Mouse (Mus musculus) MEL (cell line): Measurements from ENCODE around the gene Tnfrsf4. TPM values are rescaled to one million over a fixed set of nuclear protein-coding genes. Genes with fewer than 3 reads are reported as not detected.
A peak's percentile ranks its signal among the peaks of the same experiment; 100 is the strongest.

Experiments
- DNase-seq: peaks from one replicate; pipeline ENCODE4 v3.0.0; 2011; ENCODE audit warnings: low read depth, low spot score
- H3K27ac ChIP-seq: 2 replicates; pipeline ENCODE4 v1.5.1; 2012; ENCODE audit warnings: low read depth, mild to moderate bottlenecking, control low read depth, low read length, moderate library complexity; ENCODE audit not compliant: control insufficient read depth
- H3K27me3 ChIP-seq, 2 experiments: fragments of 150-350 bp in 1 of 2; sonication (generic) in 1 of 2; 2 replicates each; pipeline ENCODE4 v1.6.1; 2012; ENCODE audit warnings: low read length in 2 of 2, mild to moderate bottlenecking in 2 of 2, improper control_type of control experiment in 1 of 2, moderate library complexity in 1 of 2; ENCODE audit not compliant: insufficient read depth in 2 of 2, control insufficient read depth in 1 of 2
- H3K36me3 ChIP-seq, 2 experiments: 2 replicates each; pipeline ENCODE4 v1.6.1; 2012 to 2014; ENCODE audit warnings: low read length in 2 of 2, improper control_type of control experiment in 1 of 2, inconsistent platforms in 1 of 2, mild to moderate bottlenecking in 1 of 2; ENCODE audit not compliant: insufficient read depth in 2 of 2, control insufficient read depth in 1 of 2
- H3K4me1 ChIP-seq, 2 experiments: fragments of 150-350 bp in 1 of 2; sonication (generic) in 1 of 2; 2 replicates each; pipeline ENCODE4 v1.6.1; 2012; ENCODE audit warnings: low read length in 2 of 2, improper control_type of control experiment in 1 of 2, mild to moderate bottlenecking in 1 of 2; ENCODE audit not compliant: insufficient read depth in 2 of 2, control insufficient read depth in 1 of 2
- H3K4me3 ChIP-seq, 2 experiments: fragments of 150-350 bp in 1 of 2; sonication (generic) in 1 of 2; 2 replicates each; pipeline ENCODE4 v1.5.1; 2012; ENCODE audit warnings: low read depth in 2 of 2, low read length in 2 of 2, mild to moderate bottlenecking in 2 of 2, moderate library complexity in 2 of 2, control low read depth in 1 of 2, improper control_type of control experiment in 1 of 2; ENCODE audit not compliant: control insufficient read depth in 1 of 2, insufficient read depth in 1 of 2
- H3K79me2 ChIP-seq: 2 replicates; pipeline ENCODE4 v1.6.1; 2012; ENCODE audit warnings: mild to moderate bottlenecking, low read length, moderate library complexity; ENCODE audit not compliant: control insufficient read depth, poor library complexity, insufficient read depth
- H3K9ac ChIP-seq: 2 replicates; pipeline ENCODE4 v1.6.1; 2012; ENCODE audit warnings: low read depth, mild to moderate bottlenecking, control low read depth, low read length, moderate library complexity; ENCODE audit not compliant: control insufficient read depth, poor library complexity, severe bottlenecking
- H3K9me3 ChIP-seq: fragments of 150-350 bp; sonication (generic); replicated peaks from 2 replicates; pipeline ENCODE4 v1.6.1; 2012; ENCODE audit warnings: mild to moderate bottlenecking, low read length, improper control_type of control experiment, moderate library complexity; ENCODE audit not compliant: insufficient read depth
- BHLHE40 ChIP-seq: IDR thresholded peaks from 2 replicates; pipeline ENCODE4 v1.6.1; 2012; ENCODE audit warnings: low read depth, mild to moderate bottlenecking, inconsistent platforms, low read length, improper control_type of control experiment, borderline replicate concordance
- CHD1 ChIP-seq: IDR thresholded peaks from 2 replicates; pipeline ENCODE4 v1.6.1; 2012; ENCODE audit warnings: low read depth, mild to moderate bottlenecking, inconsistent platforms, low read length, improper control_type of control experiment
- CTCF ChIP-seq, 3 experiments: IDR thresholded peaks in 2 of 3; conservative IDR thresholded peaks in 1 of 3; 2 replicates each; pipeline ENCODE4 v1.5.1; 2011 to 2012; ENCODE audit warnings: low read length in 3 of 3, low read depth in 2 of 3, mild to moderate bottlenecking in 2 of 3, improper control_type of control experiment in 1 of 3, inconsistent platforms in 1 of 3, mixed read lengths in 1 of 3, moderate library complexity in 1 of 3; ENCODE audit not compliant: control insufficient read depth in 1 of 3, insufficient read depth in 1 of 3, poor library complexity in 1 of 3, severe bottlenecking in 1 of 3
- E2F4 ChIP-seq: IDR thresholded peaks from 2 replicates; pipeline ENCODE4 v1.6.1; 2011; ENCODE audit warnings: low read depth, low read length, improper control_type of control experiment, borderline replicate concordance
- ELF1 ChIP-seq: IDR thresholded peaks from 2 replicates; pipeline ENCODE4 v1.6.1; 2014; ENCODE audit warnings: low read depth, mild to moderate bottlenecking, inconsistent platforms, low read length, improper control_type of control experiment, moderate library complexity
- EP300 ChIP-seq, 2 experiments: IDR thresholded peaks; 2 replicates each; pipeline ENCODE4 v1.6.1; 2011; ENCODE audit warnings: improper control_type of control experiment in 2 of 2, low read length in 2 of 2, low read depth in 1 of 2, mild to moderate bottlenecking in 1 of 2
- ETS1 ChIP-seq: IDR thresholded peaks from 2 replicates; pipeline ENCODE4 v1.6.1; 2012; ENCODE audit warnings: low read depth, mild to moderate bottlenecking, inconsistent platforms, low read length, improper control_type of control experiment, moderate library complexity
- GABPA ChIP-seq: IDR thresholded peaks from 2 replicates; pipeline ENCODE4 v1.6.1; 2012; ENCODE audit warnings: low read depth, mild to moderate bottlenecking, inconsistent platforms, low read length, improper control_type of control experiment, moderate library complexity
- GATA1 ChIP-seq: IDR thresholded peaks from 2 replicates; pipeline ENCODE4 v1.6.1; 2011; ENCODE audit warnings: low read depth, low read length, improper control_type of control experiment
- HCFC1 ChIP-seq: IDR thresholded peaks from 2 replicates; pipeline ENCODE4 v1.6.1; 2012; ENCODE audit warnings: low read depth, mild to moderate bottlenecking, inconsistent platforms, low read length, improper control_type of control experiment, moderate library complexity
- JUND ChIP-seq: IDR thresholded peaks from 2 replicates; pipeline ENCODE4 v1.6.1; 2011; ENCODE audit warnings: low read depth, mild to moderate bottlenecking, improper control_type of control experiment, low read length
- KAT2A ChIP-seq: conservative IDR thresholded peaks from 2 replicates; pipeline ENCODE4 v1.6.1; 2012; ENCODE audit warnings: low read depth, low read length, improper control_type of control experiment, inconsistent platforms
- MAFK ChIP-seq: IDR thresholded peaks from 2 replicates; pipeline ENCODE4 v1.6.1; 2011; ENCODE audit warnings: low read depth, mild to moderate bottlenecking, low read length, improper control_type of control experiment, borderline replicate concordance
- MAX ChIP-seq: IDR thresholded peaks from 2 replicates; pipeline ENCODE4 v1.6.1; 2011; ENCODE audit warnings: low read length, improper control_type of control experiment
- MAZ ChIP-seq: IDR thresholded peaks from 2 replicates; pipeline ENCODE4 v1.6.1; 2012; ENCODE audit warnings: low read depth, mild to moderate bottlenecking, inconsistent platforms, low read length, improper control_type of control experiment
- MEF2A ChIP-seq: IDR thresholded peaks from 2 replicates; pipeline ENCODE4 v1.6.1; 2014; ENCODE audit warnings: low read depth, mild to moderate bottlenecking, inconsistent platforms, low read length, improper control_type of control experiment; ENCODE audit not compliant: poor library complexity, insufficient replicate concordance, severe bottlenecking; ENCODE audit errors: extremely low read depth
- MXI1 ChIP-seq: IDR thresholded peaks from 2 replicates; pipeline ENCODE4 v1.6.1; 2011; ENCODE audit warnings: mild to moderate bottlenecking, low read depth, low read length, improper control_type of control experiment
- MYB ChIP-seq: IDR thresholded peaks from 2 replicates; pipeline ENCODE4 v1.6.1; 2011; ENCODE audit warnings: mild to moderate bottlenecking, low read depth, low read length, improper control_type of control experiment
- NELFE ChIP-seq: IDR thresholded peaks from 2 replicates; pipeline ENCODE4 v1.6.1; 2011; ENCODE audit warnings: low read depth, low read length, improper control_type of control experiment
- NRF1 ChIP-seq: IDR thresholded peaks from 2 replicates; pipeline ENCODE4 v1.6.1; 2014; ENCODE audit warnings: low read depth, mild to moderate bottlenecking, inconsistent platforms, low read length, improper control_type of control experiment, moderate library complexity; ENCODE audit not compliant: poor library complexity, insufficient read depth, severe bottlenecking
- POLR2A ChIP-seq, 2 experiments: IDR thresholded peaks; 2 replicates each; pipeline ENCODE4 v1.6.1; 2011 to 2012; ENCODE audit warnings: low read length in 2 of 2, mild to moderate bottlenecking in 2 of 2, control low read depth in 1 of 2, improper control_type of control experiment in 1 of 2, low read depth in 1 of 2, moderate library complexity in 1 of 2; ENCODE audit not compliant: control insufficient read depth in 1 of 2, insufficient read depth in 1 of 2, poor library complexity in 1 of 2
- POLR2AphosphoS2 ChIP-seq: IDR thresholded peaks from 2 replicates; pipeline ENCODE4 v1.6.1; 2011; ENCODE audit warnings: low read length, improper control_type of control experiment
- POLR2AphosphoS5 ChIP-seq: IDR thresholded peaks from 2 replicates; pipeline ENCODE4 v1.6.1; 2012; ENCODE audit warnings: low read depth, borderline replicate concordance, mild to moderate bottlenecking, inconsistent platforms, low read length, moderate library complexity, mixed read lengths
- RAD21 ChIP-seq: IDR thresholded peaks from 2 replicates; pipeline ENCODE4 v1.6.1; 2011; ENCODE audit warnings: mild to moderate bottlenecking, low read depth, low read length, improper control_type of control experiment
- RCOR1 ChIP-seq: IDR thresholded peaks from 2 replicates; pipeline ENCODE4 v1.6.1; 2012; ENCODE audit warnings: low read depth, mild to moderate bottlenecking, inconsistent platforms, low read length, improper control_type of control experiment
- SIN3A ChIP-seq: IDR thresholded peaks from 2 replicates; pipeline ENCODE4 v1.6.1; 2012; ENCODE audit warnings: low read length, improper control_type of control experiment, inconsistent platforms
- TAL1 ChIP-seq: IDR thresholded peaks from 2 replicates; pipeline ENCODE4 v1.6.1; 2012; ENCODE audit warnings: mild to moderate bottlenecking, inconsistent platforms, low read length, moderate library complexity, mixed read lengths
- TBP ChIP-seq: IDR thresholded peaks from 2 replicates; pipeline ENCODE4 v1.8.0; 2011; ENCODE audit warnings: low read depth, low read length, improper control_type of control experiment
- TCF12 ChIP-seq: IDR thresholded peaks from 2 replicates; pipeline ENCODE4 v1.6.1; 2014; ENCODE audit warnings: low read depth, mild to moderate bottlenecking, inconsistent platforms, low read length, improper control_type of control experiment, moderate library complexity
- UBTF ChIP-seq: IDR thresholded peaks from 2 replicates; pipeline ENCODE4 v1.6.1; 2012; ENCODE audit warnings: low read depth, mild to moderate bottlenecking, inconsistent platforms, low read length, improper control_type of control experiment, moderate library complexity, borderline replicate concordance; ENCODE audit not compliant: insufficient read depth
- USF1 ChIP-seq: IDR thresholded peaks from 2 replicates; pipeline ENCODE4 v1.6.1; 2014; ENCODE audit warnings: low read depth, mild to moderate bottlenecking, inconsistent platforms, low read length, improper control_type of control experiment, moderate library complexity
- USF2 ChIP-seq, 2 experiments: IDR thresholded peaks; 2 replicates each; pipeline ENCODE4 v1.6.1; 2011 to 2012; ENCODE audit warnings: improper control_type of control experiment in 2 of 2, low read length in 2 of 2, borderline replicate concordance in 1 of 2, inconsistent platforms in 1 of 2, low read depth in 1 of 2, mild to moderate bottlenecking in 1 of 2; ENCODE audit not compliant: insufficient read depth in 1 of 2
- ZC3H11A ChIP-seq: IDR thresholded peaks from 2 replicates; pipeline ENCODE4 v1.6.1; 2012; ENCODE audit warnings: low read depth, mild to moderate bottlenecking, inconsistent platforms, low read length, improper control_type of control experiment
- ZKSCAN1 ChIP-seq: IDR thresholded peaks from 2 replicates; pipeline ENCODE4 v1.6.1; 2012; ENCODE audit warnings: low read depth, mild to moderate bottlenecking, inconsistent platforms, low read length, improper control_type of control experiment, moderate library complexity
- ZMIZ1 ChIP-seq: IDR thresholded peaks from 2 replicates; pipeline ENCODE4 v1.6.1; 2012; ENCODE audit warnings: low read depth, mild to moderate bottlenecking, inconsistent platforms, low read length, improper control_type of control experiment, moderate library complexity
- ZNF384 ChIP-seq: IDR thresholded peaks from 2 replicates; pipeline ENCODE4 v1.6.1; 2012; ENCODE audit warnings: low read depth, mild to moderate bottlenecking, inconsistent platforms, low read length, improper control_type of control experiment
- polyA plus RNA-seq, 2 experiments: library from polyadenylated mRNA; stranded (reverse) in 1 of 2; unstranded in 1 of 2; fragments of >175 nt in 1 of 2; fragments of >200 nt in 1 of 2; gene quantifications; 2 replicates each; pipeline versions ENCODE4 v1.2.1 to v1.2.4; 2012; ENCODE audit warnings: low replicate concordance in 2 of 2, low read depth in 1 of 2; ENCODE audit not compliant: insufficient read length in 2 of 2, insufficient read depth in 1 of 2, missing spikeins in 1 of 2
- total RNA-seq: library from RNA; depleted of rRNA; stranded (reverse); fragments of 300-350 nt; gene quantifications from 2 replicates; pipeline ENCODE4 v1.2.3, GENCODE M21; 2012

The Tnfrsf4 gene
- total and polyA plus RNA-seq, 3 experiments = 1.6 to 2.7 TPM; not detected in 1

DNA sequence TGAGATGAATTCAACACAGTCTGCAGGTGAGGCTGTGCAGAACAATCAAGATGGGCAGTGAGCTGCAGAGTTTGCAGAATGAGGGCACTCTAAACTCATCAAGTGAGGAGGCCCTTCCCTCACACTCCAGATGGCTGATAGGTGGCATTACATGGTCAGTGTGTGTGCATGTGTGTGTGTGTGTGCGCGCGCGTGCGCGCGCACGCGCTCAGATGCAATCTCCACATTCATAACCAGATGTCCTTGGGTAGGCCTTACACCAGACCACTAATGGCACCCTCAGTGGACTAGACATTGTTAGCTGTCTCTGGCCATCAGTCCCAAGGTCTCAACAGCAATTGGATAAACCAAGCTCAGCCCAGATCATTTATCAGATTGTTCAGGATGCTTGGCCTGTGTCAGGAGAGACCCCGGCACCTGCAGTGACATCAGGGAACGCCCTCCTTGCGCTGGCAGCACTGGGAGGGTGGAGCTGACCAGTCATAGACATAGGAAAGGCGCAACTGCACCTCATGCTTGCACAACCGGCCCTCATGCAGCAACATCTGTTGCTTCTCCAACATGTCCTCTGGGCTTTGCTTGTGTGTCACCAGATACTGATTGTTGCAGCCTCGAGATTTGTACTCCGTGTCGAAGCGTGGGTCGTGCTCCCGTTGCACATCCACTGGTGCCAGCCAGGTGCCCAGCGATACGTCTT lies 22.3 kb upstream of the Tnfrsf4 start:
- Histone ChIP-seq H3K27ac (peak overlapping the region; percentile 86), H3K27me3 (no peaks in the 10 kb centered on the region), H3K4me1 (peaks cover 7 to 39% of the 10 kb centered on the region in 2 experiments), H3K9ac (peak overlapping the region; percentile 92), H3K9me3 (no peaks in the 10 kb centered on the region), H3K36me3 (peaks cover 2 to 38% of the 10 kb centered on the region in 2 experiments; a peak in 3 of 4 replicates), H3K4me3 (peak overlapping the region; percentile 64 to 72), H3K79me2 (peaks cover 48% of the 10 kb centered on the region)
- DNase-seq = peak; percentile 73
- TF ChIP-seq ETS1 (0 out of 2 replicates have a peak, but pooled peaks have one; percentile 18), E2F4 (no peak), BHLHE40 (no peak), TCF12 (no peak), USF2 (IDR thresholded peaks at IDR 0.05; ENCODE audit: borderline replicate concordance in 1 of 2, insufficient read depth in 1 of 2, low read depth in 1 of 2, low read length in 2 of 2) (no peak), GATA1 (no peak), NRF1 (peak; percentile 72), SIN3A (no peak), NELFE (0 out of 2 replicates have a peak, but pooled peaks have one; percentile 25), ZKSCAN1 (no peak), HCFC1 (peak; percentile 47), ZNF384 (no peak), EP300 (IDR thresholded peaks at IDR 0.05; ENCODE audit: low read depth in 1 of 2, low read length in 2 of 2) (0 out of 4 replicates have a peak, but pooled peaks of 1 of the 2 experiments have one; percentile 18), JUND (no peak), UBTF (no peak), POLR2A (IDR thresholded peaks at IDR 0.05; ENCODE audit: control insufficient read depth in 1 of 2, insufficient read depth in 1 of 2, low read depth in 1 of 2, low read length in 2 of 2, poor library complexity in 1 of 2) (no peak), POLR2AphosphoS5 (no peak), MEF2A (no peak), ELF1 (no peak), RAD21 (no peak), TBP (no peak), ZMIZ1 (no peak), MAFK (no peak), KAT2A (no peak), GABPA (no peak), POLR2AphosphoS2 (no peak), RCOR1 (no peak), MAZ (no peak), MAX (no peak), MYB (no peak), ZC3H11A (no peak), CTCF (IDR thresholded peaks at IDR 0.05 in 2 of 3, conservative IDR thresholded peaks at IDR 0.05 in 1 of 3; ENCODE audit: control insufficient read depth in 1 of 3, insufficient read depth in 1 of 3, low read depth in 2 of 3, low read length in 3 of 3, poor library complexity in 1 of 3, severe bottlenecking in 1 of 3) (no peak), USF1 (no peak), TAL1 (no peak), MXI1 (peak; percentile 50), CHD1 (no peak)
